Mouse (Mus musculus) intestine, postnatal 0 days (tissue): ENCODE measurements at regions not wholly inside any gene's neighbourhood (a gene's known extent, or its start where the extent isn't known, plus 50 kb on each side); places are given as distances from the start of the nearest gene placed in this dataset.

Experiments used
- ATAC-seq: fragments of 200-750 bp; cut with Nextera tagmentation; 2 replicates; pipeline ENCODE4 v1.8.0; 2017; ENCODE audit warnings: mild to moderate bottlenecking, moderate TSS enrichment, moderate library complexity
- H3K27ac ChIP-seq: fragments of 300-500 bp; sonication (generic); 2 replicates; pipeline ENCODE4 v1.5.1; 2014; ENCODE audit warnings: mild to moderate bottlenecking, low read depth, low read length, moderate library complexity
- H3K27me3 ChIP-seq: fragments of 300-500 bp; sonication (generic); replicated peaks from 2 replicates; pipeline ENCODE4 v1.6.1; 2014; ENCODE audit warnings: low read length, mixed read lengths; ENCODE audit not compliant: control insufficient read depth, insufficient read depth
- H3K36me3 ChIP-seq: fragments of 300-500 bp; sonication (generic); 2 replicates; pipeline ENCODE4 v1.6.1; 2014; ENCODE audit warnings: mild to moderate bottlenecking, moderate library complexity; ENCODE audit not compliant: control insufficient read depth, insufficient read depth
- H3K4me1 ChIP-seq: fragments of 300-500 bp; sonication (generic); replicated peaks from 2 replicates; pipeline ENCODE4 v1.6.1; 2014; ENCODE audit warnings: antibody characterized with exemption, low read length, mixed read lengths; ENCODE audit not compliant: control insufficient read depth, insufficient read depth
- H3K4me2 ChIP-seq: fragments of 300-500 bp; sonication (generic); replicated peaks from 2 replicates; pipeline ENCODE4 v1.6.1; 2014; ENCODE audit warnings: low read depth, mild to moderate bottlenecking, moderate library complexity
- H3K4me3 ChIP-seq: fragments of 300-500 bp; sonication (generic); 2 replicates; pipeline ENCODE4 v1.5.1; 2014; ENCODE audit warnings: low read depth, low read length
- H3K9ac ChIP-seq: fragments of 300-500 bp; sonication (generic); 2 replicates; pipeline ENCODE4 v1.6.1; 2014; ENCODE audit warnings: mild to moderate bottlenecking, low read depth, low read length
- H3K9me3 ChIP-seq: fragments of 300-500 bp; sonication (generic); 2 replicates; pipeline ENCODE4 v1.6.1; 2016; ENCODE audit warnings: mixed run types; ENCODE audit not compliant: control insufficient read depth
- CTCF ChIP-seq: sonication (generic); IDR thresholded peaks from 2 replicates; pipeline ENCODE4 v1.5.1; 2016; ENCODE audit warnings: low read depth, mild to moderate bottlenecking, control low read depth, antibody characterized with exemption, moderate library complexity
- WGBS: fragments of 180-500 bp; shearing (Covaris S2); extraction: QIAGEN DNeasy Blood & Tissue Kit; methylation state at CpG from one replicate; pipeline ENCODE4 v1.1.7; 2014; 5-methylcytosine and 5-hydroxymethylcytosine counted together

DNA sequence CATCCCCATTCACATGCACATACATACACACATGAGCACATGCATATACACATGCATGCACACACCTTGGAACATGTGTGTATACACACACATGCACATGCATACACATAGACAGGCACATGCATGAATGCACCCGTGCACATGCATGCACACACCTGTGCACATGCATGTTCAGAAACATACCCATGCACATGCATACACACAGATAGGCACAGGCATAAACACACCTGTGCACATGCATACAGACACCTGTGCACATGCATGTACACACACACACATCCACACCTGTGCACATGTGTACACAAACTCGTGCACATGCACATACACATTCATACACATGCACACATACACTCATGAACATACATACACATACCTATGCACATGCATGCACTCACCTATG, 50.9 kb upstream of the Cyyr1 start:
- no peak for ATAC-seq

More for the DNA sequence above, 50.9 kb upstream of the Cyyr1 start:
- WGBS, result 64% methylated on average over 2 of the region's 2 CpGs
- H3K36me3 ChIP-seq, result no peaks in the 10 kb centered on the region
- H3K9ac ChIP-seq, result no peak overlapping the region
- no peak overlapping the region for H3K4me3 ChIP-seq
- H3K4me2 ChIP-seq, result no peak overlapping the region
- H3K27me3 ChIP-seq, result no peaks in the 10 kb centered on the region
- no peaks in the 10 kb centered on the region for H3K9me3 ChIP-seq
- H3K4me1 ChIP-seq, result no peaks in the 10 kb centered on the region
- no peak for TF ChIP-seq CTCF
- H3K27ac ChIP-seq, result no peak overlapping the region
